Mouse (Mus musculus): ENCODE results near the gene Aph1a. TPM values are rescaled to one million over a fixed set of nuclear protein-coding genes. Genes with fewer than 3 reads are reported as not detected.

Aph1a gene
- polyA plus RNA-seq, 1 experiment from 2014 or later, result 33.3 TPM

GRCm38 (mm10) chr3:95861216-95861615 lies 32.6 kb upstream of the Aph1a start:
- 76% methylated on average over 10 of the region's 10 CpGs for WGBS

DNA sequence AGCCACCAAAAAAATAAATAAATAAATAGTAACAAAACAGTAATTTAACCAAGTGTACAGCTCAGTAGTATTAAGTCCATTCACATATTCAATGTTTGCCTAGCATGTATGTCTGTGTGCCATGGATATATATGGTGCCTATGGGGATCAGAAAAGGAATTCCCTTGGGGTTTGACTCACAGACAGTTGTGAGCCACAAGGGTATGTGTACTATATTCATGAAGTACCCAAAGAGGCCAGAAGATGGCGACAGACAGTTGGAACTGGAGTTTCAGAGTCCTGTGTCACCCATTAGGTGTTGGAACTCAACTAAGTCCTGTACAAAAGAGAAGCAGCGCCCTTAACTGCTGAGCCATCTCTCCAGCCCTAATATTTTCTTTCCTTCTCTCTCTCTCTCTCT lies 32.0 kb upstream of the Aph1a start:
- Histone ChIP-seq H3K36me3 (ENCODE audit: control insufficient read depth, insufficient read depth, low read length) (peaks cover 3% of the 10 kb centered on the region), H3K4me2 (ENCODE audit: low read depth, low read length, severe bottlenecking) (no peak overlapping the region), H3K4me1 (replicated peaks; ENCODE audit: control insufficient read depth, insufficient read depth, low read length) (no peaks in the 10 kb centered on the region), H3K9ac (ENCODE audit: low read length) (no peak overlapping the region), H3K27me3 (ENCODE audit: control insufficient read depth, insufficient read depth, low read length) (no peaks in the 10 kb centered on the region), H3K4me3 (ENCODE audit: low read depth, low read length) (no peak overlapping the region), H3K27ac (ENCODE audit: low read depth, low read length) (no peak overlapping the region), H3K9me3 (ENCODE audit: control insufficient read depth, low read length) (no peaks in the 10 kb centered on the region)
- ATAC-seq (replicated peaks; ENCODE audit: low FRiP score) (peak; percentile 53; the same call in 1 of the 2 replicates), DNase-seq (ENCODE audit: low spot score) (peak; percentile 70)
- 29% methylated on average over 2 of the region's 2 CpGs for WGBS

More at GRCm38 (mm10) chr3:95861216-95861615, 32.6 kb upstream of the Aph1a start:
- Histone ChIP-seq H3K27ac (ENCODE audit: low read depth, low read length) (no peak overlapping the region), H3K4me2 (ENCODE audit: low read depth, low read length, severe bottlenecking) (no peak overlapping the region), H3K36me3 (ENCODE audit: control insufficient read depth, insufficient read depth, low read length) (peaks cover 3% of the 10 kb centered on the region), H3K27me3 (ENCODE audit: control insufficient read depth, insufficient read depth, low read length) (no peaks in the 10 kb centered on the region), H3K4me3 (ENCODE audit: low read depth, low read length) (no peak overlapping the region), H3K9me3 (ENCODE audit: control insufficient read depth, low read length) (no peaks in the 10 kb centered on the region), H3K4me1 (replicated peaks; ENCODE audit: control insufficient read depth, insufficient read depth, low read length) (no peaks in the 10 kb centered on the region; the same call in 1 of the 2 replicates), H3K9ac (ENCODE audit: low read length) (no peak overlapping the region)
- DNase-seq (ENCODE audit: low spot score) (no peak), ATAC-seq (replicated peaks; ENCODE audit: low FRiP score) (no peak)

- no peak for DNase-seq (ENCODE audit: low spot score)
- no peak overlapping the region for H3K27ac ChIP-seq (ENCODE audit: low read depth, low read length)
- ATAC-seq (replicated peaks; ENCODE audit: low FRiP score), result no peak
- H3K4me3 ChIP-seq (ENCODE audit: low read depth, low read length), result no peak overlapping the region
- H3K36me3 ChIP-seq (ENCODE audit: control insufficient read depth, insufficient read depth, low read length), result peaks cover 3% of the 10 kb centered on the region
- H3K27me3 ChIP-seq (ENCODE audit: control insufficient read depth, insufficient read depth, low read length), result no peaks in the 10 kb centered on the region
- no peaks in the 10 kb centered on the region for H3K9me3 ChIP-seq (ENCODE audit: control insufficient read depth, low read length)
- H3K9ac ChIP-seq (ENCODE audit: low read length), result no peak overlapping the region
- WGBS, result 76% methylated on average over 7 of the region's 7 CpGs
- no peaks in the 10 kb centered on the region for H3K4me1 ChIP-seq (replicated peaks; ENCODE audit: control insufficient read depth, insufficient read depth, low read length)
- no peak overlapping the region for H3K4me2 ChIP-seq (ENCODE audit: low read depth, low read length, severe bottlenecking)
These were observed 30.2 kb upstream of the Aph1a start for GRCm38 (mm10) chr3:95863578-95863977.

- no peak overlapping the region for H3K4me2 ChIP-seq (ENCODE audit: low read depth, low read length, severe bottlenecking)
- ATAC-seq (replicated peaks; ENCODE audit: low FRiP score), result no peak
- WGBS, result 96% methylated on average over 5 of the region's 5 CpGs
These were observed 28.7 kb upstream of the Aph1a start for GRCm38 (mm10) chr3:95865050-95865449.

DNA sequence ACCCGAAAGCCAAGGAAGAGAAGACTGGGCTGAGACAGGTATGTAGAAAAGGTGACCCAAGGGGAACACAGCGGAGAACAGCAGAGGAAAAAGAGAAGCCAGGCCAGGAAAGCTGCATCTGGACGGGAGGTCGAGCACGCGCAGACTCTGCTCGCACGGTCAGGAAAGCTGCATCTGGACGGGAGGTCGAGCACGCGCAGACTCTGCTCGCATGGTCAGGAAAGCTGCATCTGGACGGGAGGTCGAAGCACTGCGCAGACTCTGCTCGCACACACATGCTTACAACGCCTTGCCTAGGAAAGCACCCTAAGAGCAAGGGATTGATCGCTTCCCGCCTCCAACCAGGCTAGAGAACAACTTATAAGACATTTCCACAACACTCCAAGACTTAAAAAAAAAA lies 28.2 kb upstream of the Aph1a start:
- WGBS, result 95% methylated on average over 20 of the region's 20 CpGs
- ATAC-seq (replicated peaks; ENCODE audit: low FRiP score), result no peak

More at GRCm38 (mm10) chr3:95865050-95865449, 28.7 kb upstream of the Aph1a start:
- no peak overlapping the region for H3K4me3 ChIP-seq (ENCODE audit: low read depth, low read length)
- no peak overlapping the region for H3K9ac ChIP-seq (ENCODE audit: low read length)
- H3K4me1 ChIP-seq (replicated peaks; ENCODE audit: control insufficient read depth, insufficient read depth, low read length), result no peaks in the 10 kb centered on the region
- H3K27me3 ChIP-seq (ENCODE audit: control insufficient read depth, insufficient read depth, low read length), result no peaks in the 10 kb centered on the region
- H3K36me3 ChIP-seq (ENCODE audit: control insufficient read depth, insufficient read depth, low read length), result peaks cover 3% of the 10 kb centered on the region
- H3K9me3 ChIP-seq (ENCODE audit: control insufficient read depth, low read length), result no peaks in the 10 kb centered on the region
- no peak overlapping the region for H3K27ac ChIP-seq (ENCODE audit: low read depth, low read length)
- DNase-seq (ENCODE audit: low spot score), result no peak

GRCm38 (mm10) chr3:95866071-95866470 lies 27.7 kb upstream of the Aph1a start:
- H3K27me3 ChIP-seq (ENCODE audit: control insufficient read depth, insufficient read depth, low read length), result no peaks in the 10 kb centered on the region
- no peaks in the 10 kb centered on the region for H3K9me3 ChIP-seq (ENCODE audit: control insufficient read depth, low read length)
- H3K4me1 ChIP-seq (replicated peaks; ENCODE audit: control insufficient read depth, insufficient read depth, low read length), result no peaks in the 10 kb centered on the region
- ATAC-seq (replicated peaks; ENCODE audit: low FRiP score) (no peak), DNase-seq (ENCODE audit: low spot score) (no peak)
- WGBS, result 92% methylated on average over 5 of the region's 5 CpGs
- no peak overlapping the region for H3K27ac ChIP-seq (ENCODE audit: low read depth, low read length)
- H3K36me3 ChIP-seq (ENCODE audit: control insufficient read depth, insufficient read depth, low read length), result peaks cover 3% of the 10 kb centered on the region
- no peak overlapping the region for H3K4me3 ChIP-seq (ENCODE audit: low read depth, low read length)
- no peak overlapping the region for H3K4me2 ChIP-seq (ENCODE audit: low read depth, low read length, severe bottlenecking)
- H3K9ac ChIP-seq (ENCODE audit: low read length), result no peak overlapping the region

More for the DNA sequence above, 28.2 kb upstream of the Aph1a start:
- Histone ChIP-seq H3K9me3 (ENCODE audit: control insufficient read depth, low read length) (no peaks in the 10 kb centered on the region), H3K9ac (ENCODE audit: low read length) (no peak overlapping the region), H3K27ac (ENCODE audit: low read depth, low read length) (no peak overlapping the region), H3K36me3 (ENCODE audit: control insufficient read depth, insufficient read depth, low read length) (peaks cover 3% of the 10 kb centered on the region), H3K4me2 (ENCODE audit: low read depth, low read length, severe bottlenecking) (no peak overlapping the region), H3K27me3 (ENCODE audit: control insufficient read depth, insufficient read depth, low read length) (no peaks in the 10 kb centered on the region), H3K4me3 (ENCODE audit: low read depth, low read length) (no peak overlapping the region), H3K4me1 (replicated peaks; ENCODE audit: control insufficient read depth, insufficient read depth, low read length) (no peaks in the 10 kb centered on the region)
- no peak for DNase-seq (ENCODE audit: low spot score)

DNA sequence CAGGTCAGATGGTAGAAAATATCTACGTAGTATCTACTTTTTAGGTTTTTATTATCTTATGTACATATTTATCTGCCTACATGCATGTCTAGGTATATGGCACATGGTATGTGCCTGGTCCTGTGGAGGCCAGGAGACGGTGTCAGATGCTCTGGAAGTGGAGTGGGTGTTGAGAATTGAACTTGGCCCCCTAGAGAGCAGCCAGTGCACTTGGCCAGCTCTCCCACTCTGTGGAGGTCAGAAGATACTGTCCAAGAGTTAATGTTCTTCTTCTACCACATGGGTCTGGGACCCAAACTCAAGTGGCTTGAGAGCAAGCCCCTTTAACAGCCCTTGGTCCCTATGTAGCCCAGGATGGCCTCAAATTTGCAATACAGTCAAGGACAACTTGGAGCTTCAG lies 26.4 kb upstream of the Aph1a start:
- Histone ChIP-seq H3K27me3 (ENCODE audit: control insufficient read depth, insufficient read depth, low read length) (no peaks in the 10 kb centered on the region), H3K9me3 (ENCODE audit: control insufficient read depth, low read length) (no peaks in the 10 kb centered on the region), H3K36me3 (ENCODE audit: control insufficient read depth, insufficient read depth, low read length) (peaks cover 3% of the 10 kb centered on the region), H3K4me1 (replicated peaks; ENCODE audit: control insufficient read depth, insufficient read depth, low read length) (0 out of 2 replicates have a peak, but pooled peaks cover 2% of the 10 kb centered on the region), H3K9ac (ENCODE audit: low read length) (no peak overlapping the region), H3K27ac (ENCODE audit: low read depth, low read length) (no peak overlapping the region), H3K4me2 (ENCODE audit: low read depth, low read length, severe bottlenecking) (no peak overlapping the region), H3K4me3 (ENCODE audit: low read depth, low read length) (no peak overlapping the region)
- ATAC-seq (replicated peaks; ENCODE audit: low FRiP score), result no peak
- 93% methylated on average over 2 of the region's 2 CpGs for WGBS
- DNase-seq (ENCODE audit: low spot score), result no peak

DNA sequence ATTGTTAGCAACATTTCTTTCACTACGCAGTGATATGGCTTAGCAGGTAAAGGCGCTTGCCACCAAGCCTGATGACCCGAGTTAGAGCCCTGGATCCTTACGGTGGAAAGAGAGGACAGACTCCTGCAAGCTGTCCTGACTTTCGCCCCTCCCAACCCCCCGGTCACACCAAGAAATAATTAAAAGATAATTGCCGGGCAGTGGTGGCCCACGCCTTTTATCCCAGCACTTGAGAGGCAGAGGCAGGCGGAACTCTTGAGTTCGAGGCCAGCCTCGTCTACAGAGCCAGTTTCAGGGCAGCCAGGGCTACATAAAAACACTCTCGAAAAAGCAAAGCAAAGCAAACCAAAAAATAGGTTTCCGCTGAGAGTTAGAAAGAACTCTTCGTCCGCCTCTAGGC lies 22.8 kb upstream of the Aph1a start:
- Histone ChIP-seq H3K27me3 (ENCODE audit: control insufficient read depth, insufficient read depth, low read length) (no peaks in the 10 kb centered on the region), H3K9ac (ENCODE audit: low read length) (peak overlapping the region; percentile 81), H3K4me3 (ENCODE audit: low read depth, low read length) (peak overlapping the region; percentile 66), H3K9me3 (ENCODE audit: control insufficient read depth, low read length) (no peaks in the 10 kb centered on the region), H3K4me2 (ENCODE audit: low read depth, low read length, severe bottlenecking) (peak overlapping the region; percentile 85), H3K36me3 (ENCODE audit: control insufficient read depth, insufficient read depth, low read length) (no peaks in the 10 kb centered on the region), H3K4me1 (replicated peaks; ENCODE audit: control insufficient read depth, insufficient read depth, low read length) (0 out of 2 replicates have a peak, but pooled peaks cover 2% of the 10 kb centered on the region), H3K27ac (ENCODE audit: low read depth, low read length) (peak overlapping the region; percentile 25; the same call in 1 of the 2 replicates)
- DNase-seq (ENCODE audit: low spot score) (no peak), ATAC-seq (replicated peaks; ENCODE audit: low FRiP score) (peak; percentile 69)
- WGBS, result 10% methylated on average over 15 of the region's 15 CpGs

GRCm38 (mm10) chr3:95871392-95871867 lies 22.3 kb upstream of the Aph1a start, which contains the start of gene Mrps21:
Gene Mrps21 (minus strand): TSS chr3:95871519.
- peak; percentile 88 for DNase-seq (ENCODE audit: low spot score)
- peak within 1 kb of the TSS; percentile 85 for H3K4me2 ChIP-seq (ENCODE audit: low read depth, low read length, severe bottlenecking)
- H3K9me3 ChIP-seq (ENCODE audit: control insufficient read depth, low read length), result no peaks in the 10 kb centered on the region
- 0 out of 2 replicates have a peak, but pooled peaks cover 2% of the 10 kb centered on the region for H3K4me1 ChIP-seq (replicated peaks; ENCODE audit: control insufficient read depth, insufficient read depth, low read length)
- ATAC-seq (replicated peaks; ENCODE audit: low FRiP score), result peak; percentile 96
- H3K9ac ChIP-seq (ENCODE audit: low read length), result peak within 1 kb of the TSS; percentile 81
- peak within 1 kb of the TSS; percentile 25; the same call in 1 of the 2 replicates for H3K27ac ChIP-seq (ENCODE audit: low read depth, low read length)
- no peaks in the 10 kb centered on the region for H3K36me3 ChIP-seq (ENCODE audit: control insufficient read depth, insufficient read depth, low read length)
- 0% methylated on average over 33 of the region's 33 CpGs for WGBS
- H3K4me3 ChIP-seq (ENCODE audit: low read depth, low read length), result peak within 1 kb of the TSS; percentile 66
- no peaks in the 10 kb centered on the region for H3K27me3 ChIP-seq (ENCODE audit: control insufficient read depth, insufficient read depth, low read length)

Data from forebrain, embryonic 11.5 days (tissue).